Mouse (Mus musculus) testis, adult 2 months (tissue): ENCODE data around the gene Usp48.

ENCODE experiments used
- CTCF ChIP-seq: fragments of 200-500 bp; IDR thresholded peaks from 2 replicates; pipeline ENCODE4 v1.5.1; 2012; ENCODE audit warnings: low read depth, mild to moderate bottlenecking, inconsistent platforms, low read length, moderate library complexity; ENCODE audit not compliant: control insufficient read depth, insufficient read depth, insufficient replicate concordance
- POLR2A ChIP-seq: fragments of 200-500 bp; IDR thresholded peaks from 2 replicates; pipeline ENCODE4 v1.6.1; 2012; ENCODE audit warnings: low read depth, mild to moderate bottlenecking, inconsistent platforms, low read length, moderate library complexity; ENCODE audit not compliant: control insufficient read depth

DNA sequence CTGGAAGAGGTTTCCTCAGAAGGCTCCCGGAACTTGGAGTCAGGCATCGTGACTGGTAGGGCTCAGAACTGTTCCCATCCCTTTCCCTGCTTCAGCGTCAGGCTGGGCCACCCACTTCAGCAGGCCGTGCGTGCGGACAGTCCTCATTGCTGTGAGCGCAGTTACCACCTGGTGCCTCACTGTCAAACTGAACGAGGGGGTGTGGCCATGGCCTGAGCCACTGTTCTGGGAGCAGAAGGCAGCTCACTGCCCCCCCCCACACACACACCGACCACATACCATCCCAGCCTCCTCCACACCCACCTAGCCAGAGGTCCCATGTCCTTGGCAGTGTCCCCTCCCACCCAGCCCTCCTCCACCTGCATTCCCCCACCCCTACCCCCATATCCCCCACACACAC is 23.7 kb upstream of the Usp48 start:
- TF ChIP-seq CTCF: no peak
- no peak for TF ChIP-seq POLR2A
